Mouse (Mus musculus) kidney, embryonic 14.5 days (tissue): Measurements from ENCODE around the gene Ttc7b. TPM values are rescaled to one million over a fixed set of nuclear protein-coding genes. Genes with fewer than 3 reads are reported as not detected.
A peak's percentile ranks its signal among the peaks of the same experiment; 100 is the strongest.

Source experiments
- ATAC-seq: fragments of 200-750 bp; cut with Nextera tagmentation; 2 replicates; pipeline ENCODE4 v1.8.0; 2017; ENCODE audit warnings: moderate number of reproducible peaks, mild to moderate bottlenecking, moderate TSS enrichment, moderate library complexity; ENCODE audit not compliant: low FRiP score, low TSS enrichment
- H3K27ac ChIP-seq: fragments of 300-500 bp; sonication (generic); 2 replicates; pipeline ENCODE4 v1.5.1; 2014; ENCODE audit warnings: low read depth, mild to moderate bottlenecking, low read length, moderate library complexity, mixed read lengths
- H3K27me3 ChIP-seq: fragments of 300-500 bp; sonication (generic); 2 replicates; pipeline ENCODE4 v1.6.1; 2014; ENCODE audit warnings: mild to moderate bottlenecking, low read length; ENCODE audit not compliant: control insufficient read depth, insufficient read depth
- H3K36me3 ChIP-seq: fragments of 300-500 bp; sonication (generic); 2 replicates; pipeline ENCODE4 v1.6.1; 2014; ENCODE audit warnings: low read length, mixed read lengths; ENCODE audit not compliant: control insufficient read depth, insufficient read depth
- H3K4me1 ChIP-seq: fragments of 300-500 bp; sonication (generic); 2 replicates; pipeline ENCODE4 v1.6.1; 2014; ENCODE audit warnings: low read length, mixed read lengths; ENCODE audit not compliant: control insufficient read depth, insufficient read depth
- H3K4me2 ChIP-seq: fragments of 300-500 bp; sonication (generic); replicated peaks from 2 replicates; pipeline ENCODE4 v1.6.1; 2014; ENCODE audit warnings: low read depth, mild to moderate bottlenecking, low read length
- H3K4me3 ChIP-seq: fragments of 300-500 bp; sonication (generic); 2 replicates; pipeline ENCODE4 v1.5.1; 2014; ENCODE audit warnings: mild to moderate bottlenecking, low read length
- H3K9ac ChIP-seq: fragments of 300-500 bp; sonication (generic); 2 replicates; pipeline ENCODE4 v1.6.1; 2014; ENCODE audit warnings: low read depth, mild to moderate bottlenecking, low read length, moderate library complexity
- H3K9me3 ChIP-seq: fragments of 300-500 bp; sonication (generic); 2 replicates; pipeline ENCODE4 v1.6.1; 2016; ENCODE audit warnings: low read length; ENCODE audit not compliant: control insufficient read depth
- WGBS: fragments of 180-500 bp; shearing (Covaris S2); extraction: QIAGEN DNeasy Blood & Tissue Kit; methylation state at CpG from one replicate; pipeline ENCODE4 v1.1.7; 2014; 5-methylcytosine and 5-hydroxymethylcytosine counted together
- polyA plus RNA-seq: library from polyadenylated mRNA; unstranded; fragments of >200 nt; fragmentation: Nextera tagmentation; extraction: Ambion mirVana; gene quantifications from 2 replicates; pipeline ENCODE4 v1.2.1, GENCODE M21; 2014

Ttc7b gene
- polyA plus RNA-seq, 1 experiment from 2014 or later: 7.6 TPM

GRCm38 (mm10) chr12:100443452-100443851 is 77.2 kb downstream of the Ttc7b start:
- peaks cover 5% of the 10 kb centered on the region; the same call in 1 of the 2 replicates for H3K4me1 ChIP-seq
- no peak overlapping the region for H3K4me2 ChIP-seq
- H3K27ac ChIP-seq: no peak overlapping the region
- no peak overlapping the region for H3K4me3 ChIP-seq
- H3K27me3 ChIP-seq: no peaks in the 10 kb centered on the region
- H3K9ac ChIP-seq: no peak overlapping the region
- H3K36me3 ChIP-seq: 0 out of 2 replicates have a peak, but pooled peaks cover 2% of the 10 kb centered on the region
- no peaks in the 10 kb centered on the region for H3K9me3 ChIP-seq
- WGBS: 72% methylated on average over 6 of the region's 6 CpGs
- ATAC-seq: no peak

- 29% methylated on average over 4 of the region's 4 CpGs for WGBS
- H3K4me1 ChIP-seq: peaks cover 5% of the 10 kb centered on the region; the same call in 1 of the 2 replicates
- H3K27me3 ChIP-seq: no peaks in the 10 kb centered on the region
- ATAC-seq: peak; percentile 73
- no peak overlapping the region for H3K9ac ChIP-seq
- H3K4me3 ChIP-seq: no peak overlapping the region
- H3K9me3 ChIP-seq: no peaks in the 10 kb centered on the region
- no peak overlapping the region for H3K4me2 ChIP-seq
- H3K27ac ChIP-seq: no peak overlapping the region
- 0 out of 2 replicates have a peak, but pooled peaks cover 1% of the 10 kb centered on the region for H3K36me3 ChIP-seq
Measured at GRCm38 (mm10) chr12:100441609-100442008, 79.0 kb downstream of the Ttc7b start.

- H3K27me3 ChIP-seq: no peaks in the 10 kb centered on the region
- H3K4me1 ChIP-seq: peaks cover 5% of the 10 kb centered on the region; the same call in 1 of the 2 replicates
- no peak for ATAC-seq
- H3K9me3 ChIP-seq: no peaks in the 10 kb centered on the region
- no peak overlapping the region for H3K4me2 ChIP-seq
- no peaks in the 10 kb centered on the region for H3K36me3 ChIP-seq
- H3K4me3 ChIP-seq: no peak overlapping the region
- peak overlapping the region; percentile 8; the same call in 1 of the 2 replicates for H3K27ac ChIP-seq
- no peak overlapping the region for H3K9ac ChIP-seq
- WGBS: 62% methylated on average over 3 of the region's 3 CpGs
Measured at GRCm38 (mm10) chr12:100439883-100440282, 80.7 kb downstream of the Ttc7b start.

GRCm38 (mm10) chr12:100439145-100439755 is 81.4 kb downstream of the Ttc7b start:
- no peak for ATAC-seq
- Histone ChIP-seq H3K9ac (no peak overlapping the region), H3K4me3 (no peak overlapping the region), H3K27ac (peak overlapping the region; percentile 8), H3K27me3 (no peaks in the 10 kb centered on the region), H3K9me3 (no peaks in the 10 kb centered on the region), H3K4me2 (no peak overlapping the region), H3K36me3 (no peaks in the 10 kb centered on the region), H3K4me1 (peaks cover 5% of the 10 kb centered on the region; the same call in 1 of the 2 replicates)
- 47% methylated on average over 4 of the region's 4 CpGs for WGBS

- 73% methylated on average over 7 of the region's 7 CpGs for WGBS
- no peak overlapping the region for H3K4me2 ChIP-seq
- H3K9ac ChIP-seq: no peak overlapping the region
- H3K4me1 ChIP-seq: peaks cover 5% of the 10 kb centered on the region; the same call in 1 of the 2 replicates
- H3K4me3 ChIP-seq: no peak overlapping the region
- ATAC-seq: no peak
- no peak overlapping the region for H3K27ac ChIP-seq
- H3K9me3 ChIP-seq: no peaks in the 10 kb centered on the region
- no peaks in the 10 kb centered on the region for H3K27me3 ChIP-seq
- no peaks in the 10 kb centered on the region for H3K36me3 ChIP-seq
Measured at GRCm38 (mm10) chr12:100438509-100438908, 82.1 kb downstream of the Ttc7b start.

GRCm38 (mm10) chr12:100437862-100438261 is 82.8 kb downstream of the Ttc7b start:
- H3K27me3 ChIP-seq: no peaks in the 10 kb centered on the region
- no peak for ATAC-seq
- no peak overlapping the region for H3K27ac ChIP-seq
- no peak overlapping the region for H3K4me2 ChIP-seq
- no peak overlapping the region for H3K9ac ChIP-seq
- H3K36me3 ChIP-seq: no peaks in the 10 kb centered on the region
- no peaks in the 10 kb centered on the region for H3K9me3 ChIP-seq
- H3K4me3 ChIP-seq: no peak overlapping the region
- H3K4me1 ChIP-seq: peaks cover 5% of the 10 kb centered on the region; the same call in 1 of the 2 replicates
- 96% methylated on average over 5 of the region's 5 CpGs for WGBS

GRCm38 (mm10) chr12:100435763-100436162 is 84.9 kb downstream of the Ttc7b start:
- Histone ChIP-seq H3K9me3 (no peaks in the 10 kb centered on the region), H3K27me3 (no peaks in the 10 kb centered on the region), H3K27ac (no peak overlapping the region), H3K4me3 (no peak overlapping the region), H3K9ac (no peak overlapping the region), H3K4me2 (no peak overlapping the region), H3K4me1 (peaks cover 3% of the 10 kb centered on the region; the same call in 1 of the 2 replicates), H3K36me3 (no peaks in the 10 kb centered on the region)
- 94% methylated on average over 1 of the region's 1 CpGs for WGBS
- no peak for ATAC-seq

- H3K4me1 ChIP-seq: no peaks in the 10 kb centered on the region
- ATAC-seq: no peak
- H3K4me2 ChIP-seq: no peak overlapping the region
- H3K36me3 ChIP-seq: no peaks in the 10 kb centered on the region
- WGBS: 85% methylated on average over 6 of the region's 6 CpGs
- no peaks in the 10 kb centered on the region for H3K9me3 ChIP-seq
- no peak overlapping the region for H3K27ac ChIP-seq
- no peak overlapping the region for H3K4me3 ChIP-seq
- H3K27me3 ChIP-seq: no peaks in the 10 kb centered on the region
- H3K9ac ChIP-seq: no peak overlapping the region
Measured at GRCm38 (mm10) chr12:100431830-100432229, 88.8 kb downstream of the Ttc7b start.

- Histone ChIP-seq H3K4me3 (no peak overlapping the region), H3K36me3 (no peaks in the 10 kb centered on the region), H3K27me3 (no peaks in the 10 kb centered on the region), H3K9ac (no peak overlapping the region), H3K4me2 (no peak overlapping the region), H3K27ac (no peak overlapping the region), H3K4me1 (no peaks in the 10 kb centered on the region), H3K9me3 (no peaks in the 10 kb centered on the region)
- no peak for ATAC-seq
- WGBS: 92% methylated on average over 6 of the region's 6 CpGs
Measured at GRCm38 (mm10) chr12:100429414-100430114, 91.1 kb downstream of the Ttc7b start.
